Mouse (Mus musculus) spleen, adult 2 months (tissue): ENCODE data around the gene Cep112.

Source experiments
- CTCF ChIP-seq: fragments of 200-500 bp; IDR thresholded peaks from 2 replicates; pipeline ENCODE4 v1.5.1; 2011; ENCODE audit warnings: mild to moderate bottlenecking, inconsistent platforms; ENCODE audit not compliant: insufficient read depth, insufficient read length, insufficient replicate concordance; ENCODE audit errors: extremely low read depth
- POLR2A ChIP-seq: fragments of 200-500 bp; IDR thresholded peaks from 2 replicates; pipeline ENCODE4 v1.6.1; 2011; ENCODE audit warnings: low read depth, low read length, inconsistent platforms

GRCm38 (mm10) chr11:108586551-108587184, 161.7 kb downstream of the Cep112 start:
- TF ChIP-seq POLR2A (no peak), CTCF (no peak)
